Mouse (Mus musculus) heart, postnatal 0 days (tissue): ENCODE results near the gene Fads2. TPM values are rescaled to one million over a fixed set of nuclear protein-coding genes. Genes with fewer than 3 reads are reported as not detected.
A peak's percentile ranks its signal among the peaks of the same experiment; 100 is the strongest.

Experiments used
- ATAC-seq: fragments of 200-750 bp; cut with Nextera tagmentation; 2 replicates; pipeline ENCODE4 v1.8.0; 2017; ENCODE audit warnings: low read depth, moderate number of reproducible peaks, moderate library complexity; ENCODE audit not compliant: insufficient read depth
- DNase-seq: peaks from one replicate; pipeline ENCODE4 v3.0.0-alpha.2; 2016; ENCODE audit warnings: low spot score
- H3K27ac ChIP-seq: fragments of 300-500 bp; sonication (generic); 2 replicates; pipeline ENCODE4 v1.5.1; 2014; ENCODE audit warnings: low read depth, mild to moderate bottlenecking
- H3K27me3 ChIP-seq: fragments of 300-500 bp; sonication (generic); 2 replicates; pipeline ENCODE4 v1.6.1; 2014; ENCODE audit warnings: low read length, mixed read lengths; ENCODE audit not compliant: control insufficient read depth, insufficient read depth
- H3K36me3 ChIP-seq: fragments of 300-500 bp; sonication (generic); replicated peaks from 2 replicates; pipeline ENCODE4 v1.6.1; 2014; ENCODE audit warnings: low read length, mixed read lengths; ENCODE audit not compliant: control insufficient read depth, insufficient read depth
- H3K4me1 ChIP-seq: fragments of 300-500 bp; sonication (generic); 2 replicates; pipeline ENCODE4 v1.6.1; 2014; ENCODE audit warnings: antibody characterized with exemption; ENCODE audit not compliant: control insufficient read depth, insufficient read depth
- H3K4me2 ChIP-seq: fragments of 300-500 bp; sonication (generic); 2 replicates; pipeline ENCODE4 v1.6.1; 2014; ENCODE audit warnings: low read depth, mild to moderate bottlenecking, low read length, moderate library complexity
- H3K4me3 ChIP-seq: fragments of 300-500 bp; sonication (generic); 2 replicates; pipeline ENCODE4 v1.5.1; 2014; ENCODE audit warnings: low read depth, low read length
- H3K9ac ChIP-seq: fragments of 300-500 bp; sonication (generic); replicated peaks from 2 replicates; pipeline ENCODE4 v1.6.1; 2014; ENCODE audit warnings: low read depth, low read length, mixed read lengths
- H3K9me3 ChIP-seq: fragments of 300-500 bp; sonication (generic); replicated peaks from 2 replicates; pipeline ENCODE4 v1.6.1; 2016; ENCODE audit warnings: low read length; ENCODE audit not compliant: control insufficient read depth
- CTCF ChIP-seq: IDR thresholded peaks from 2 replicates; pipeline ENCODE4 v1.5.1; 2016; ENCODE audit warnings: antibody characterized with exemption, control low read depth, low read depth
- EP300 ChIP-seq: IDR thresholded peaks from 2 replicates; pipeline ENCODE4 v1.6.1; 2016; ENCODE audit warnings: antibody characterized with exemption, low read depth
- WGBS: fragments of 180-500 bp; shearing (Covaris S2); extraction: QIAGEN DNeasy Blood & Tissue Kit; methylation state at CpG from one replicate; pipeline ENCODE4 v1.1.7; 2014; 5-methylcytosine and 5-hydroxymethylcytosine counted together
- polyA plus RNA-seq: library from polyadenylated mRNA; unstranded; fragments of >200 nt; fragmentation: Nextera tagmentation; extraction: Ambion mirVana; gene quantifications from 2 replicates; pipeline ENCODE4 v1.2.1, GENCODE M21; 2015
- total RNA-seq: library from RNA; depleted of rRNA; stranded (reverse); fragments of >200 nt; gene quantifications from 2 replicates; pipeline ENCODE4 v1.2.3, GENCODE M21; 2014; ENCODE audit warnings: low replicate concordance

Fads2 gene
- total and polyA plus RNA-seq, 2 experiments from 2014 or later, result 11.4 to 15.9 TPM

DNA sequence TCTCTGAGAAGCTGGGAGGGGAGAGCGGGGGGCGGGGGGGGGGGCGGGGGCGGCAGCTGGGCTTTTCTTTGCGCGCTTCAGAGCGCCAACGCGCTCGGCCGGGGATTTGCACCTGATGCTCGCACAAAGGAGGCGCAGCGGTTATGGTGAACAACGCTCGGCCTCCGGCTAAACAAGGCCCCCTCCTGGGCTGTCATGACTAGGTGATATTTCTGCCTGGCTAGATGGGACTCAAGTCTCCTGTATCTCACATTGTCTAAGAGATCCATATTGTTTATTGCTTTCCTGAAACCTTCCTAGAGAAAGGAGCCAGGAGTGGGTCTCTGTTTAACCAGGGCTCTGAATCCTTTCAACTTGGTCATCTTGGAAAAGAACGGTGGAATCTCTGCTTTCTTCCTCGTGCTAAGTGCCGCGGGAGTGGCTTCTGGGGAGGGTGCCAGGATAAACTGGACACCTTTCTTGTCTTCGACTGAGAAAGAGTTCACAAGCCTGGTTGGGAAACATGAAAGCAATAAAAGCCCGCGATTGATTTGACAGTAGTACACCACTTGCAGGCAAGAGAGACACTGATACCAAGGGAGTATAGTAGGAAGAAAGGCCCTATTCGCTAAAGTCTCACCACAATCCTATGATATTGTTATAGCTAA, 631 bp upstream of the Fads2 start:
- DNase-seq (no peak), ATAC-seq (0 out of 2 replicates have a peak, but pooled peaks have one; percentile 6)
- Histone ChIP-seq H3K4me1 (0 out of 2 replicates have a peak, but pooled peaks cover 5% of the 10 kb centered on the region), H3K9me3 (no peaks in the 10 kb centered on the region), H3K36me3 (no peaks in the 10 kb centered on the region), H3K27me3 (no peaks in the 10 kb centered on the region), H3K27ac (0 out of 2 replicates have a peak overlapping the region, but pooled peaks have one; percentile 9), H3K4me2 (peak overlapping the region; percentile 93), H3K4me3 (peak overlapping the region; percentile 65), H3K9ac (peak overlapping the region; percentile 59)
- TF ChIP-seq EP300 (no peak), CTCF (no peak)
- 9% methylated on average over 21 of the region's 25 CpGs for WGBS

DNA sequence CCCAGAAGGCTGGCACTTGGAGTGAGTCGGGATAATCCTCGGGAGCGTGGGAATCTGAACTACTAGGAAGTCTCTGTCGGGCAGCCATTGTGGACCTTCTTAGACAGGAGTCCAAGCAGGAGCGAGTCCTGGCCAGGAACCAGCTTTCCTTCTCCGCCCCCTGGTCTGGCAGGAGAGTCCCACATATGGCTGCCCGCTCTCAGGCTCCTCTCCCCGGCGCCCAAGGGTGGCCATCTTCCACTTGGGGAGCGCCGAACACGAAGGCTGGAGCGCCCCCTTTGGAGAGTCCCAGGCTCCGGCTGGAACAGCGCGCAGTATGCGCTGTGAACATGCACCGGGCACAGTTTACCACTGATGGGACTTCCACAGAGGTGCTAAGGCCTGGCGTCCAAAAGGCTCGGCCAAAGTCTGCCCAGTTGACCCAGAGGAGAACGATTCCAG, 895 bp downstream of the Fads2 start:
- Histone ChIP-seq H3K4me2 (peak overlapping the region; percentile 93), H3K36me3 (no peaks in the 10 kb centered on the region), H3K4me3 (peak overlapping the region; percentile 65), H3K27me3 (no peaks in the 10 kb centered on the region), H3K9me3 (no peaks in the 10 kb centered on the region), H3K9ac (peak overlapping the region; percentile 49), H3K4me1 (0 out of 2 replicates have a peak, but pooled peaks cover 5% of the 10 kb centered on the region), H3K27ac (peak overlapping the region; percentile 28)
- ATAC-seq (peak; percentile 79), DNase-seq (peak; percentile 80)
- TF ChIP-seq EP300 (peak; percentile 64; the same call in 1 of the 2 replicates), CTCF (peak; percentile 61)
- WGBS, result 1% methylated on average over 21 of the region's 21 CpGs

DNA sequence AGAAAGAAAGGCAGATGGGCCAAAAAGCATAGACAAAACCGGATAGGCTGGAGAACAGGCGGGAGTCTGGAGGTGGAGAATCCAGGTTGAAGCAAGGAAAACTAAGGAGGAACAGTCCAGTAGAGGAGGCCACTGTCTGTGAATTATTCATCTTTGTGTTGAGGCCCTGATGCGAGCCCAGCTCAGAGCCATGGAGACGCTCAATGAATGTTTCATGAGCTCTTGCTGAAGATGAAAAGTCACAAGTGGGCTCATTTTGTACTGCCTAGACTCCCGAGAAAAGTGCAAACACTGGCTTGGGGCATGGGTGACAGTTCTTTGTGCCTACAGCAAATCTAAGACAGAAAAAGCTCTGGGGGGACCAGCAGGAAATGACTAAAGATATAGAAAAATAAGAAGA, 3.7 kb downstream of the Fads2 start:
- no peak overlapping the region for H3K27ac ChIP-seq
- H3K4me3 ChIP-seq, result no peak overlapping the region
- H3K27me3 ChIP-seq, result no peaks in the 10 kb centered on the region
- 0 out of 2 replicates have a peak, but pooled peaks cover 4% of the 10 kb centered on the region for H3K36me3 ChIP-seq
- no peak overlapping the region for H3K4me2 ChIP-seq
- no peak for TF ChIP-seq CTCF
- TF ChIP-seq EP300, result no peak
- ATAC-seq (no peak), DNase-seq (no peak)
- no peaks in the 10 kb centered on the region for H3K9me3 ChIP-seq
- no peak overlapping the region for H3K9ac ChIP-seq
- WGBS, result 82% methylated on average over 5 of the region's 5 CpGs
- 0 out of 2 replicates have a peak, but pooled peaks cover 5% of the 10 kb centered on the region for H3K4me1 ChIP-seq

DNA sequence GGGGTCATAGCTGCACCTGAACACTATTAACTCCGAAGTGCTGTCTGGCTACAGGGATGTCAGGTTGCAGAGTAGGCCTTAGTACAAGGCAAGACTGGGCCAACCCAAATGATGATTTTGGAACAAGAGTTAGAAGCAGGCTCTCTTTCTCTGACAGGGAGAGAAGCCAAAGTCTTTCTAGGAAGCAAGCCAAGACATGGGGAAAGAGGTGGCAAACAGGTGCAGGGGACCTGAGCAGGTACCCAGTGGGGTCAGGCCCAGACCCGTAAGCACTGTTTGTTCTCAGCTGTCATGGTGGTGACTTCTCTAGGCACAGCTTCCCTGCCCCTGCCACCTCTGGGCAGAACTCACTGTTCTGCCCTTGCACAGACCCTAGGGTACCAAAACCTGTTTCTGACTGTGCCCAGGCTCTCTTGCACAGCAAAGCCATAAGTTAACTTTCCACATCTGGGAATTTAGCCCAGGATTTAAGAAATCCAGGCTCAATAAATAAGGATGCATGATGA, 5.1 kb downstream of the Fads2 start:
- Histone ChIP-seq H3K27ac (no peak overlapping the region), H3K9me3 (no peaks in the 10 kb centered on the region), H3K9ac (no peak overlapping the region), H3K4me1 (0 out of 2 replicates have a peak, but pooled peaks cover 5% of the 10 kb centered on the region), H3K4me3 (no peak overlapping the region), H3K27me3 (no peaks in the 10 kb centered on the region), H3K4me2 (no peak overlapping the region), H3K36me3 (0 out of 2 replicates have a peak, but pooled peaks cover 4% of the 10 kb centered on the region)
- no peak for TF ChIP-seq EP300
- no peak for TF ChIP-seq CTCF
- 84% methylated on average over 2 of the region's 2 CpGs for WGBS
- ATAC-seq (no peak), DNase-seq (no peak)

DNA sequence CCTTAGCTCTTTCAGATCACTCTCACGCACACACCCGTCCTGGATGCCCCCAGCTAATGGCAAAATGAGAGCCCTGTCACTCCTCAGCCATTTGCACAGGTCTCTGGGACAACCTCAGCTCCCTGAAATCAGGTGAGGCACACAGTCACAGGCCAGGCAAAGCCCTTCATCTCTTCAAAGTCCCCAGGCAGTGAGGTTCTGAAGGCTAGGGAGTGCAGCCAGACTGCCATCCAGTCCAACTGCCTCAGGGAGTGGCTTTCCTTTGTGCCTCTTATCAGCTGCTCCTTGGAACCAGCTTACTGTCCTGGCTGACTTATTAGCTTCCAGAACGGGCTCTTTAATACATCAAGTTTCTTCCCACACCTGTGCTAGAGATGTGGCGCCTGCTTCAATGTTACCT, 6.9 kb downstream of the Fads2 start:
- no peaks in the 10 kb centered on the region for H3K4me1 ChIP-seq
- 58% methylated on average over 4 of the region's 4 CpGs for WGBS
- H3K9ac ChIP-seq, result no peak overlapping the region
- TF ChIP-seq EP300 (no peak), CTCF (no peak)
- ATAC-seq (no peak), DNase-seq (no peak)
- H3K4me2 ChIP-seq, result no peak overlapping the region
- no peak overlapping the region for H3K27ac ChIP-seq
- no peak overlapping the region for H3K4me3 ChIP-seq
- no peaks in the 10 kb centered on the region for H3K9me3 ChIP-seq
- peaks cover 16% of the 10 kb centered on the region; the same call in 1 of the 2 replicates for H3K36me3 ChIP-seq
- no peaks in the 10 kb centered on the region for H3K27me3 ChIP-seq
